Mouse (Mus musculus) heart, postnatal 10 days (tissue): ENCODE results near the gene Slpi. TPM values are rescaled to one million over a fixed set of nuclear protein-coding genes. Genes with fewer than 3 reads are reported as not detected.

ENCODE experiments used
- DNase-seq, 2 experiments: peaks; one replicate each; pipeline ENCODE4 v3.0.0; 2021
- intact Hi-C: fragments of 180-260 bp; cut with DNase I; formaldehyde crosslinking; loops from one replicate; pipeline ENCODE4 v1.15.1; 2025
- total RNA-seq, 2 experiments: library from RNA; stranded (reverse); gene quantifications; 2 replicates each; pipeline ENCODE4 v1.2.3; 2021

Slpi gene
- total RNA-seq, result under 1 TPM; 0.45 to 0.77 TPM

- intact Hi-C loops, result loop anchor here (5.0 kb wide), 2 partner anchors 257 to 287 kb away; no protein-coding TSS in a partner anchor
- DNase-seq, result no peak
Measured at GRCm38 (mm10) chr2:164389020-164389419, at the start of gene Slpi. Gene Slpi (minus strand): TSS chr2:164389095.

GRCm38 (mm10) chr2:164438257-164438656, 49.4 kb upstream of the Slpi start:
- DNase-seq, result no peak
- intact Hi-C loops, result no loop called here

- intact Hi-C loops, result no loop called here
- no peak for DNase-seq
Measured at GRCm38 (mm10) chr2:164437710-164438109, 48.8 kb upstream of the Slpi start.

- no peak for DNase-seq
- intact Hi-C loops, result no loop called here
Measured at GRCm38 (mm10) chr2:164436961-164437360, 48.1 kb upstream of the Slpi start.

GRCm38 (mm10) chr2:164436215-164436913, 47.5 kb upstream of the Slpi start:
- intact Hi-C loops, result no loop called here
- no peak for DNase-seq

GRCm38 (mm10) chr2:164435216-164436090, 46.6 kb upstream of the Slpi start:
- DNase-seq, result no peak
- intact Hi-C loops, result no loop called here

- intact Hi-C loops, result no loop called here
- DNase-seq, result no peak
Measured at GRCm38 (mm10) chr2:164434681-164435080, 45.8 kb upstream of the Slpi start.

- intact Hi-C loops, result no loop called here
- DNase-seq, result no peak
Measured at GRCm38 (mm10) chr2:164433278-164433895, 44.5 kb upstream of the Slpi start.

GRCm38 (mm10) chr2:164432541-164433191, 43.8 kb upstream of the Slpi start:
- peak; percentile 42 to 50 for DNase-seq
- intact Hi-C loops, result no loop called here

GRCm38 (mm10) chr2:164431676-164432465, 43.0 kb upstream of the Slpi start:
- intact Hi-C loops, result no loop called here
- no peak for DNase-seq

- intact Hi-C loops, result no loop called here
- DNase-seq, result no peak
Measured at GRCm38 (mm10) chr2:164430697-164431096, 41.8 kb upstream of the Slpi start.

GRCm38 (mm10) chr2:164429881-164430615, 41.2 kb upstream of the Slpi start:
- DNase-seq, result no peak
- intact Hi-C loops, result no loop called here

GRCm38 (mm10) chr2:164428451-164428850, 39.6 kb upstream of the Slpi start:
- intact Hi-C loops, result no loop called here
- DNase-seq, result no peak

GRCm38 (mm10) chr2:164426952-164427351, 38.1 kb upstream of the Slpi start:
- intact Hi-C loops, result no loop called here

GRCm38 (mm10) chr2:164426121-164426520, 37.2 kb upstream of the Slpi start:
- intact Hi-C loops, result no loop called here
- no peak for DNase-seq

More at GRCm38 (mm10) chr2:164426952-164427351, 38.1 kb upstream of the Slpi start:
- DNase-seq, result no peak

- DNase-seq, result no peak
- intact Hi-C loops, result no loop called here
Measured at GRCm38 (mm10) chr2:164425401-164425800, 36.5 kb upstream of the Slpi start.

GRCm38 (mm10) chr2:164424406-164424805, 35.5 kb upstream of the Slpi start:
- no peak for DNase-seq
- intact Hi-C loops, result no loop called here

- DNase-seq, result no peak
- intact Hi-C loops, result no loop called here
Measured at GRCm38 (mm10) chr2:164423464-164423863, 34.6 kb upstream of the Slpi start.

GRCm38 (mm10) chr2:164422675-164423393, 33.9 kb upstream of the Slpi start:
- intact Hi-C loops, result no loop called here
- no peak for DNase-seq
